Comparison of ENCODE assay signal across 8 mouse cellular contexts in the genomic region with DNA sequence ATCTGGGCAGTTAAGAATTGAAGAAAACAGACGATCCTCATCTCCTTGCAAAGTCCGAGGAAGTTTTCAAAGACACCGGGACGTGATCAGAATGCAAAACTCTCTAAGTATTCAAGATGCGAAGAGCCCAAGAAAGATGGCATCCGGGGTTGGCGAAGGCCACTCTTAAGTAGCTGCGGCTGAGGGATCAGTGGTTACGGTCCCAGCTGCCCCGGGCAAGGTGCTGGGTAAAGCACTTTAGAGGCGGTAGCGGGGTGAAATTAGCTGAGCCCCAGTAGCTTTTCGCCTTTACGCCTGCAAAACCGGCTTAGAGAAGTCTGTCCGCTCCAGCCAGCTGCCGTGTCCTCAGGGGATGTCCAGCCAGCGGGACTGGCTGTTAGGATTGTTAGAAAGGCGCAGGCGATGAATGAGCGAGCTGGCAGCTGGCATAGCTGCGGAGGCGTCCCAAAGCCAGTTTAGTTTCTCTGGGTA. TPM values are rescaled to one million over a fixed set of nuclear protein-coding genes. Genes with fewer than 3 reads are reported as not detected.
DNase-seq lines count a peak whose midpoint lies in the region; ATAC-seq and TF ChIP-seq lines count a peak whose summit lies in the region.

No protein-coding gene starts in this region.

- DNase-seq in cerebellum, adult 8-10 months, result peak; percentile 12
- DNase-seq in frontal cortex, adult 2 months (ENCODE audit: extremely low spot score in 1 of 2, low spot score in 1 of 2), result peak; percentile 38 to 80
- peak; percentile 84 for DNase-seq in hindbrain, embryonic 14.5 days (ENCODE audit: low spot score)
- peak; percentile 65 to 75 for DNase-seq in left cerebral cortex, adult 18-20 months (ENCODE audit: low spot score in 2 of 2)
- DNase-seq in lung, postnatal 4 days, result peak; percentile 18 to 43
- peak; percentile 55 for DNase-seq in right cerebral cortex, postnatal 14 days
- DNase-seq in adipocyte (ENCODE audit: low spot score), result no peak

- no peak for TF ChIP-seq CTCF in E14TG2a.4 (conservative IDR thresholded peaks at IDR 0.05; ENCODE audit: low read length)

- peaks cover 70% of the 10 kb centered on the region for H3K4me1 ChIP-seq in E14TG2a.4 (replicated peaks; ENCODE audit: low read depth, low read length)
- H3K4me1 ChIP-seq in hindbrain, embryonic 14.5 days (replicated peaks; ENCODE audit: control insufficient read depth, insufficient read depth, low read length), result peaks cover 13% of the 10 kb centered on the region; the same call in 1 of the 2 replicates

- H3K9me3 ChIP-seq in E14TG2a.4 (ENCODE audit: low read length), result peaks cover 16% of the 10 kb centered on the region
- H3K9me3 ChIP-seq in hindbrain, embryonic 14.5 days (ENCODE audit: control insufficient read depth, low read length), result no peaks in the 10 kb centered on the region

- peak overlapping the region; percentile 96 for H3K4me3 ChIP-seq in E14TG2a.4 (replicated peaks; ENCODE audit: low read length)
- peak overlapping the region; percentile 67 for H3K4me3 ChIP-seq in hindbrain, embryonic 14.5 days (replicated peaks; ENCODE audit: low read length)

- H3K27ac ChIP-seq in hindbrain, embryonic 14.5 days, result peak overlapping the region; percentile 82

- H3K27me3 ChIP-seq in E14TG2a.4 (ENCODE audit: insufficient read depth, low read length), result no peaks in the 10 kb centered on the region
- no peaks in the 10 kb centered on the region for H3K27me3 ChIP-seq in hindbrain, embryonic 14.5 days (ENCODE audit: control insufficient read depth, insufficient read depth, low read length)

- peak overlapping the region; percentile 87 for H3K4me2 ChIP-seq in hindbrain, embryonic 14.5 days (replicated peaks)

- peak overlapping the region; percentile 74 for H3K9ac ChIP-seq in hindbrain, embryonic 14.5 days

- peaks cover 31% of the 10 kb centered on the region for H3K36me3 ChIP-seq in E14TG2a.4 (ENCODE audit: insufficient read depth, low read length)
- H3K36me3 ChIP-seq in hindbrain, embryonic 14.5 days (replicated peaks; ENCODE audit: control insufficient read depth, insufficient read depth), result no peaks in the 10 kb centered on the region

- peak; percentile 49; the same call in 1 of the 2 replicates for ATAC-seq in hindbrain, embryonic 14.5 days (ENCODE audit: low FRiP score)

- WGBS in hindbrain, embryonic 14.5 days, result under 1% methylated on average over 23 of the region's 23 CpGs

RNA-seq across cellular contexts. Expression of a gene that starts 0.9 kb away (rescaled TPM):
- 54.7 and 55.7 TPM in 2 replicates for polyA plus RNA-seq in frontal cortex, adult 2 months (2012; rRNA removed)
- 33.9 and 34.0 TPM in 2 replicates for polyA plus RNA-seq in hindbrain, embryonic 14.5 days (2014; fragmentation: Nextera tagmentation; extraction: Ambion mirVana)
- 10 to 100 TPM; 23.0 to 24.1 TPM for total RNA-seq in left cerebral cortex, adult 18-20 months (2021)

RNA-seq across cellular contexts. Expression of a gene that starts 39.3 kb away (rescaled TPM):
- polyA plus RNA-seq in frontal cortex, adult 2 months (2012; rRNA removed), result 24.1 and 24.6 TPM in 2 replicates
- 38.0 and 38.1 TPM in 2 replicates for polyA plus RNA-seq in hindbrain, embryonic 14.5 days (2014; fragmentation: Nextera tagmentation; extraction: Ambion mirVana)
- 10 to 100 TPM; 22.2 to 22.9 TPM for total RNA-seq in left cerebral cortex, adult 18-20 months (2021)

RNA-seq across cellular contexts. Expression of a gene that starts 59.9 kb away (rescaled TPM):
- polyA plus RNA-seq in frontal cortex, adult 2 months (2012; rRNA removed), result 20.1 and 20.2 TPM in 2 replicates
- 20.3 and 21.8 TPM in 2 replicates for polyA plus RNA-seq in hindbrain, embryonic 14.5 days (2014; fragmentation: Nextera tagmentation; extraction: Ambion mirVana)
- 10 to 100 TPM; 17.8 to 23.6 TPM for total RNA-seq in left cerebral cortex, adult 18-20 months (2021)
